Mouse (Mus musculus) stomach, embryonic 16.5 days (tissue): ENCODE data around the gene Flt3l. TPM values are rescaled to one million over a fixed set of nuclear protein-coding genes. Genes with fewer than 3 reads are reported as not detected.
A peak's percentile ranks its signal among the peaks of the same experiment; 100 is the strongest.

ENCODE experiments used
- ATAC-seq: fragments of 200-750 bp; cut with Nextera tagmentation; 2 replicates; pipeline ENCODE4 v1.8.0; 2017; ENCODE audit warnings: moderate number of reproducible peaks, moderate TSS enrichment; ENCODE audit not compliant: insufficient read depth, low FRiP score
- H3K27ac ChIP-seq: fragments of 300-500 bp; sonication (generic); 2 replicates; pipeline ENCODE4 v1.5.1; 2014; ENCODE audit warnings: low read length
- H3K27me3 ChIP-seq: fragments of 300-500 bp; sonication (generic); 2 replicates; pipeline ENCODE4 v1.6.1; 2014; ENCODE audit warnings: low read length, control low read depth, mixed read lengths; ENCODE audit not compliant: control insufficient read depth, insufficient read depth
- H3K36me3 ChIP-seq: fragments of 300-500 bp; sonication (generic); 2 replicates; pipeline ENCODE4 v1.6.1; 2014; ENCODE audit warnings: low read length; ENCODE audit not compliant: control insufficient read depth, insufficient read depth
- H3K4me1 ChIP-seq: fragments of 300-500 bp; sonication (generic); 2 replicates; pipeline ENCODE4 v1.6.1; 2014; ENCODE audit warnings: low read length, control low read depth, mixed read lengths; ENCODE audit not compliant: control insufficient read depth, insufficient read depth
- H3K4me2 ChIP-seq: fragments of 300-500 bp; sonication (generic); 2 replicates; pipeline ENCODE4 v1.6.1; 2014; ENCODE audit warnings: low read depth, low read length, mixed read lengths
- H3K4me3 ChIP-seq: fragments of 300-500 bp; sonication (generic); replicated peaks from 2 replicates; pipeline ENCODE4 v1.5.1; 2014; ENCODE audit warnings: mild to moderate bottlenecking, low read length
- H3K9ac ChIP-seq: fragments of 300-500 bp; sonication (generic); 2 replicates; pipeline ENCODE4 v1.6.1; 2014; ENCODE audit warnings: low read length
- H3K9me3 ChIP-seq: fragments of 300-500 bp; sonication (generic); replicated peaks from 2 replicates; pipeline ENCODE4 v1.6.1; 2016; ENCODE audit warnings: low read length, control low read depth; ENCODE audit not compliant: control insufficient read depth
- WGBS: fragments of 180-500 bp; shearing (Covaris S2); extraction: QIAGEN DNeasy Blood & Tissue Kit; methylation state at CpG from one replicate; pipeline ENCODE4 v1.1.7; 2014; 5-methylcytosine and 5-hydroxymethylcytosine counted together
- polyA plus RNA-seq: library from polyadenylated mRNA; unstranded; fragments of >200 nt; fragmentation: Nextera tagmentation; extraction: Ambion mirVana; gene quantifications from 2 replicates; pipeline ENCODE4 v1.2.1, GENCODE M21; 2015

Flt3l gene
- polyA plus RNA-seq, 1 experiment from 2014 or later: 2.8 TPM

GRCm38 (mm10) chr7:45151303-45151702 lies 15.1 kb upstream of the Flt3l start:
- no peak for ATAC-seq
- WGBS: 22% methylated on average over 11 of the region's 11 CpGs
- Histone ChIP-seq H3K4me1 (peaks cover 34% of the 10 kb centered on the region), H3K27ac (peak overlapping the region; percentile 85), H3K9ac (no peak overlapping the region), H3K27me3 (no peaks in the 10 kb centered on the region), H3K4me2 (no peak overlapping the region), H3K9me3 (no peaks in the 10 kb centered on the region), H3K36me3 (no peaks in the 10 kb centered on the region), H3K4me3 (no peak overlapping the region)

- no peak overlapping the region for H3K4me3 ChIP-seq
- H3K27me3 ChIP-seq: no peaks in the 10 kb centered on the region
- H3K4me1 ChIP-seq: peaks cover 34% of the 10 kb centered on the region
- H3K27ac ChIP-seq: peak overlapping the region; percentile 85
- H3K9ac ChIP-seq: 0 out of 2 replicates have a peak overlapping the region, but pooled peaks have one; percentile 3
- 48% methylated on average over 4 of the region's 4 CpGs for WGBS
- H3K4me2 ChIP-seq: 0 out of 2 replicates have a peak overlapping the region, but pooled peaks have one; percentile 11
- H3K36me3 ChIP-seq: no peaks in the 10 kb centered on the region; the same call in 1 of the 2 replicates
- no peaks in the 10 kb centered on the region for H3K9me3 ChIP-seq
- ATAC-seq: no peak
Measured at GRCm38 (mm10) chr7:45150321-45150720, 14.1 kb upstream of the Flt3l start.

DNA sequence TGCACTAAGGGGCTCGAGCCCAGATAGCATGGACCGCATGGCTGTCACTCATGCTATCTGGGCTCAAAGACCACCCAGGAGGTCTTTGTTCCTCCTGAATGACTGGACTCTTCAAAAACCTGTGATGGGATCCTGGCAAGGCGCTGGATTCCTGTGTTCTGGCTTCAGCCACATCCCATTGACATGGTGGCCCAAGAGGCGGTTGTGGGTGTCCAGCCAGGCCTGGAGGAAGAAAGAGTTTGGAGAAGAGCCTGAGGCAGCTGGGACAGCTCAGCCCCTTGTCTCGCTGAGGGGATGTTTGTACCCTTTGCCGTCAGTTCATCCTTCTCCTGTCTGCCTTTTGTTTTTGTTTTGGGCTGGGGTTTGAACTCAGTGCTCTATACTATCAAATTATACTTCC lies 13.3 kb upstream of the Flt3l start:
- no peaks in the 10 kb centered on the region for H3K9me3 ChIP-seq
- H3K4me2 ChIP-seq: no peak overlapping the region
- no peak for ATAC-seq
- no peak overlapping the region for H3K9ac ChIP-seq
- peaks cover 28% of the 10 kb centered on the region for H3K4me1 ChIP-seq
- H3K27me3 ChIP-seq: no peaks in the 10 kb centered on the region
- peak overlapping the region; percentile 85 for H3K27ac ChIP-seq
- H3K36me3 ChIP-seq: no peaks in the 10 kb centered on the region; the same call in 1 of the 2 replicates
- 57% methylated on average over 6 of the region's 6 CpGs for WGBS
- H3K4me3 ChIP-seq: no peak overlapping the region

DNA sequence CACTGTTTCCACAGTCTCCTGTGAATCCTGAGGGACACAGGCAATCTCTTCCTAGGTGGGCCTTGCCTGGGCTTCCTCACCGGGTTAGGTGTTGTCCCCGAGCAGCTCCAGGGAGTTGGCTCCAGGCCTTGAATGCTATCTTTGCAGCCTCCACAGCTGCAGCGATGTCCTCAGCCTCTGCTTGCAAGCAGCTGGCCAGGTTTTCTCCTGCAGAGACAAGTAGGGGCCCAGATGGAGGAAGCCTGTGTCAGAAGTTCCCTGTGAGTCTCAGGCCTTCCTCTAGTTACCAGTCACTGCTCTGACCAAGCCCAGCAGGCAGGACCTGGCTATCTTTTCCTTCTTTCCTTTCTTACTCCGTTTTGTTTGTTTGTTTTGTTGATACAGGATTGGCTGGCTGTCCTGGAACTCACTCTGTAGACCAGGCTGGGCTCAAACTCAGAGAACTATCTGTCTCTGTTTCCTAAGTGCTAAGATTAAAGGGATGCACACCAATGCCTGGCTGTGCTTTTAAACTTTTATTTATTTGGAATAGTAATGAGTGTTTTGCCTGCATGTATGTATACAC lies 12.4 kb upstream of the Flt3l start:
- Histone ChIP-seq H3K27ac (peak overlapping the region; percentile 17; the same call in 1 of the 2 replicates), H3K9ac (no peak overlapping the region), H3K4me1 (peaks cover 27% of the 10 kb centered on the region), H3K4me3 (no peak overlapping the region), H3K9me3 (no peaks in the 10 kb centered on the region), H3K36me3 (no peaks in the 10 kb centered on the region; the same call in 1 of the 2 replicates), H3K4me2 (no peak overlapping the region), H3K27me3 (no peaks in the 10 kb centered on the region)
- 65% methylated on average over 4 of the region's 4 CpGs for WGBS
- no peak for ATAC-seq

- Histone ChIP-seq H3K4me2 (no peak overlapping the region), H3K4me3 (no peak overlapping the region), H3K27me3 (no peaks in the 10 kb centered on the region), H3K9ac (no peak overlapping the region), H3K36me3 (no peaks in the 10 kb centered on the region; the same call in none of the 2 replicates), H3K4me1 (peaks cover 22% of the 10 kb centered on the region), H3K27ac (no peak overlapping the region), H3K9me3 (no peaks in the 10 kb centered on the region)
- no peak for ATAC-seq
- 79% methylated on average over 11 of the region's 11 CpGs for WGBS
Measured at GRCm38 (mm10) chr7:45147899-45148298, 11.7 kb upstream of the Flt3l start.

DNA sequence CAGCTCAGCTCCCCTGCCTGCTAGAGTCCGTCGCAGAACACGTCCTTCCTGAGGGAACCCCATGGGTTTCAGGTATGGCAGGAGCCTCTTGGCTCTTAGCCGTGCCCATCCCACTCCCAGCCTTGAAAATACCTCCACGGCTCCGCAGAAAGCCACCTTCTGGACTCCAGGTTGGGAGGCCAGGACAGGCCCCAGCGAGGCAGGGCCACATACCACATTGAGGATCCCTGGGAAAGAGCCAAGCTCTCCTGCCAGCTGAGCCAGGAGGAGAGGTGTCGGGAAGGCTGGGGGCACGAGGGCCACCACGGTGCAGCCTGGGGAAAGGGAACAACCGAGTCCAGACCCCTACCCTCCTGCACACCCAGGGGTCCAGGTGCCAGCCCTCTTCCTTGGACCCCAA lies 11.0 kb upstream of the Flt3l start:
- Histone ChIP-seq H3K27ac (no peak overlapping the region), H3K27me3 (no peaks in the 10 kb centered on the region), H3K4me2 (no peak overlapping the region), H3K4me3 (no peak overlapping the region), H3K36me3 (no peaks in the 10 kb centered on the region; the same call in none of the 2 replicates), H3K4me1 (peaks cover 22% of the 10 kb centered on the region), H3K9me3 (no peaks in the 10 kb centered on the region), H3K9ac (no peak overlapping the region)
- 95% methylated on average over 11 of the region's 11 CpGs for WGBS
- no peak for ATAC-seq

DNA sequence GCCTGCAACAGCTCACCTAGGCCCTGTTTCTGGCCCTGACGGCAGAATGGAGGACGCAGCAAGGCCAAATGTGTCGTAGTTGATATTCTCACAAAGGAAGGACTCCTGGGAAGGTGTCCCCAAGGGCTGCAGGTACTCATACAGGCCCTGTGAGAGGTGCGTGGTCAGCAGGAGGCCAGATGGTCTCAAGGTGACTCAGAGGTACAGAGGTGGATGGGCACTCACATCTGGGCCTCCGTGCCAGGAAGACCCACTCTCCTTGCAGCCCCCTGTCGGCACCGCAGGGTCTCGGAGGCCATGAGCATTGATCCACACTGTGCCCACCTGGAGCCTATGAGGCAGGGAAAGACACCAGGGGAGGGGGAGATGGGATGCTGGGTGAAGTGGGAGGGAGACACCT lies 9.2 kb upstream of the Flt3l start:
- Histone ChIP-seq H3K9ac (0 out of 2 replicates have a peak overlapping the region, but pooled peaks have one; percentile 33), H3K4me2 (no peak overlapping the region), H3K36me3 (no peaks in the 10 kb centered on the region; the same call in none of the 2 replicates), H3K4me1 (peaks cover 11% of the 10 kb centered on the region), H3K9me3 (no peaks in the 10 kb centered on the region), H3K27ac (no peak overlapping the region), H3K4me3 (no peak overlapping the region), H3K27me3 (no peaks in the 10 kb centered on the region)
- no peak for ATAC-seq
- 89% methylated on average over 8 of the region's 8 CpGs for WGBS

DNA sequence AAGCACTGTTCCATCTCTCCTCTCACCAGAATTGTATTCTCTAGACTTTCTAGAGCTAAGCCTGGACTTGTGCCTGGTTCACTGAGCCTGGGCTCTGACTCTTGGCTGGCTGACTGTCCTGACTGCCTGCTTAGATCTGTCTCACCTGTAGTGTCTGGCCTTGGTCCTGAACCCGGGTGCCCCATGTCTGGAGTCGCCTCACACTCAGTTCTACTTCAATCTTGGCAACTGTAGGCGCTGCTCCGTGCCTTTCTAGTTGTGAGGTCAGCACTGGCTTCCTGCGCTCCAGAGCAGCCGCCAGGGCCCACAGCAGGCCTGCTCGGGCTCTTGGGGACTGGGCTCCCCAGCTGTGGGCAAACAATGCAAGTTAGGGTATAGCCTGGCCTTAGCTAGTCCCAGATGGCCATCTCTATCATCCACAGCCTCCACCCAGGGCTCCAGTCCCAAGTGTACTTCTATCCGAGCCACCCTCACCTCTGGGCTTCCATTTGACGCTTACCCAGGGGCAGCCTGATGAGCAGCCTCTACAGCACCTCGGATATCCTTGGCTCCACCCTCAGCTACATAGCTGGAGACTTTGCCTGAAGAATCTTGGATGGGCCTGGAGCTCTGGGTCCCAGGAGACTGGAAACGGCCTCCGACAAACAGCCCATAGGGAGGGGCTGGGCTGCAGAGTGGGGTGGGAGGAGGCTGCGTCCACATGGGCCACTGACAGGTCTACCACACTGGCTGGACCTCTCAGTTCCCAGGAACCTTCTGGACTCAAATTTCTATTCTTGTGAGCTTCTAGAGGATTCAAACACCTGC lies 8.3 kb upstream of the Flt3l start:
- no peak for ATAC-seq
- H3K4me3 ChIP-seq: no peak overlapping the region
- no peak overlapping the region for H3K27ac ChIP-seq
- 81% methylated on average over 13 of the region's 13 CpGs for WGBS
- no peak overlapping the region for H3K4me2 ChIP-seq
- no peaks in the 10 kb centered on the region for H3K9me3 ChIP-seq
- 0 out of 2 replicates have a peak overlapping the region, but pooled peaks have one; percentile 32 for H3K9ac ChIP-seq
- no peaks in the 10 kb centered on the region for H3K27me3 ChIP-seq
- H3K36me3 ChIP-seq: no peaks in the 10 kb centered on the region; the same call in none of the 2 replicates
- peaks cover 3% of the 10 kb centered on the region; the same call in 1 of the 2 replicates for H3K4me1 ChIP-seq

GRCm38 (mm10) chr7:45141914-45142313 lies 5.7 kb upstream of the Flt3l start:
- no peaks in the 10 kb centered on the region; the same call in none of the 2 replicates for H3K36me3 ChIP-seq
- no peaks in the 10 kb centered on the region for H3K27me3 ChIP-seq
- H3K27ac ChIP-seq: no peak overlapping the region
- H3K9ac ChIP-seq: no peak overlapping the region
- H3K9me3 ChIP-seq: no peaks in the 10 kb centered on the region
- H3K4me3 ChIP-seq: no peak overlapping the region
- no peak overlapping the region for H3K4me2 ChIP-seq
- H3K4me1 ChIP-seq: 0 out of 2 replicates have a peak, but pooled peaks cover 4% of the 10 kb centered on the region
- 83% methylated on average over 5 of the region's 5 CpGs for WGBS
- no peak for ATAC-seq
